Mouse (Mus musculus) heart, embryonic 15.5 days (tissue): ENCODE results near the gene Aatk. TPM values are rescaled to one million over a fixed set of nuclear protein-coding genes. Genes with fewer than 3 reads are reported as not detected.
A peak's percentile ranks its signal among the peaks of the same experiment; 100 is the strongest.

Source experiments
- ATAC-seq: fragments of 200-750 bp; cut with Nextera tagmentation; replicated peaks from 2 replicates; pipeline ENCODE4 v1.8.0; 2017; ENCODE audit warnings: low read depth, moderate TSS enrichment; ENCODE audit not compliant: insufficient number of reproducible peaks, insufficient read depth, low FRiP score
- H3K27ac ChIP-seq: fragments of 300-500 bp; sonication (generic); 2 replicates; pipeline ENCODE4 v1.5.1; 2015; ENCODE audit warnings: mild to moderate bottlenecking, inconsistent platforms
- H3K27me3 ChIP-seq: fragments of 300-500 bp; sonication (generic); 2 replicates; pipeline ENCODE4 v1.6.1; 2015; ENCODE audit warnings: inconsistent platforms
- H3K36me3 ChIP-seq: fragments of 300-500 bp; sonication (generic); 2 replicates; pipeline ENCODE4 v1.6.1; 2015; ENCODE audit warnings: mild to moderate bottlenecking, inconsistent platforms
- H3K4me1 ChIP-seq: fragments of 300-500 bp; sonication (generic); replicated peaks from 2 replicates; pipeline ENCODE4 v1.6.1; 2015; ENCODE audit warnings: inconsistent platforms
- H3K4me2 ChIP-seq: fragments of 300-500 bp; sonication (generic); 2 replicates; pipeline ENCODE4 v1.6.1; 2015; ENCODE audit warnings: inconsistent platforms, mild to moderate bottlenecking, moderate library complexity
- H3K4me3 ChIP-seq: fragments of 300-500 bp; sonication (generic); 2 replicates; pipeline ENCODE4 v1.5.1; 2015; ENCODE audit warnings: mild to moderate bottlenecking, inconsistent platforms
- H3K9ac ChIP-seq: fragments of 300-500 bp; sonication (generic); 2 replicates; pipeline ENCODE4 v1.6.1; 2015; ENCODE audit warnings: mild to moderate bottlenecking, inconsistent platforms
- H3K9me3 ChIP-seq: fragments of 300-500 bp; sonication (generic); replicated peaks from 2 replicates; pipeline ENCODE4 v1.6.1; 2016; ENCODE audit warnings: inconsistent platforms
- WGBS: fragments of 180-500 bp; shearing (Covaris S2); methylation state at CpG from one replicate; pipeline ENCODE4 v1.1.7; 2015; ENCODE audit warnings: mixed read lengths; 5-methylcytosine and 5-hydroxymethylcytosine counted together
- polyA plus RNA-seq: library from polyadenylated mRNA; unstranded; fragments of >200 nt; fragmentation: Nextera tagmentation; extraction: Ambion mirVana; gene quantifications from 2 replicates; pipeline ENCODE4 v1.2.1, GENCODE M21; 2015

Gene Aatk
- polyA plus RNA-seq, 1 experiment from 2014 or later = 0.68 TPM

GRCm38 (mm10) chr11:120007496-120008080, 39.4 kb downstream of the Aatk start:
- peaks cover 25% of the 10 kb centered on the region for H3K27me3 ChIP-seq
- no peak overlapping the region for H3K27ac ChIP-seq
- H3K4me1 ChIP-seq = peaks cover 17% of the 10 kb centered on the region
- WGBS = 38% methylated on average over 4 of the region's 4 CpGs
- no peaks in the 10 kb centered on the region for H3K36me3 ChIP-seq
- ATAC-seq = no peak
- H3K9me3 ChIP-seq = no peaks in the 10 kb centered on the region
- no peak overlapping the region for H3K4me3 ChIP-seq
- H3K4me2 ChIP-seq = no peak overlapping the region
- H3K9ac ChIP-seq = no peak overlapping the region

- Histone ChIP-seq H3K27ac (no peak overlapping the region), H3K4me1 (0 out of 2 replicates have a peak, but pooled peaks cover 3% of the 10 kb centered on the region), H3K9ac (no peak overlapping the region), H3K27me3 (peaks cover 9% of the 10 kb centered on the region), H3K36me3 (no peaks in the 10 kb centered on the region), H3K9me3 (no peaks in the 10 kb centered on the region), H3K4me2 (no peak overlapping the region), H3K4me3 (no peak overlapping the region)
- no peak for ATAC-seq
- WGBS = 87% methylated on average over 18 of the region's 18 CpGs
Observed at GRCm38 (mm10) chr11:120005434-120006317, 41.3 kb downstream of the Aatk start.

GRCm38 (mm10) chr11:120002634-120003220, 44.2 kb downstream of the Aatk start:
- Histone ChIP-seq H3K4me3 (no peak overlapping the region), H3K27ac (no peak overlapping the region), H3K36me3 (no peaks in the 10 kb centered on the region; the same call in 1 of the 2 replicates), H3K4me1 (peaks cover 13% of the 10 kb centered on the region; the same call in 1 of the 2 replicates), H3K27me3 (no peaks in the 10 kb centered on the region), H3K9me3 (no peaks in the 10 kb centered on the region), H3K9ac (no peak overlapping the region), H3K4me2 (no peak overlapping the region)
- ATAC-seq = no peak
- WGBS = 89% methylated on average over 7 of the region's 7 CpGs

- no peak overlapping the region for H3K27ac ChIP-seq
- H3K4me1 ChIP-seq = peaks cover 10% of the 10 kb centered on the region; the same call in 1 of the 2 replicates
- H3K9ac ChIP-seq = no peak overlapping the region
- ATAC-seq = no peak
- WGBS = 80% methylated on average over 5 of the region's 5 CpGs
- no peak overlapping the region for H3K4me3 ChIP-seq
- no peaks in the 10 kb centered on the region; the same call in 1 of the 2 replicates for H3K36me3 ChIP-seq
- no peak overlapping the region for H3K4me2 ChIP-seq
- no peaks in the 10 kb centered on the region for H3K9me3 ChIP-seq
- no peaks in the 10 kb centered on the region for H3K27me3 ChIP-seq
Observed at GRCm38 (mm10) chr11:120002041-120002440, 44.9 kb downstream of the Aatk start.

GRCm38 (mm10) chr11:119997351-119997750, 49.6 kb downstream of the Aatk start:
- H3K4me3 ChIP-seq = no peak overlapping the region
- H3K4me1 ChIP-seq = peaks cover 10% of the 10 kb centered on the region; the same call in 1 of the 2 replicates
- no peaks in the 10 kb centered on the region for H3K9me3 ChIP-seq
- H3K27ac ChIP-seq = no peak overlapping the region
- H3K27me3 ChIP-seq = no peaks in the 10 kb centered on the region
- no peak overlapping the region for H3K4me2 ChIP-seq
- H3K36me3 ChIP-seq = no peaks in the 10 kb centered on the region; the same call in 1 of the 2 replicates
- H3K9ac ChIP-seq = no peak overlapping the region
- no peak for ATAC-seq
- 85% methylated on average over 16 of the region's 16 CpGs for WGBS

GRCm38 (mm10) chr11:119991338-119991678, 55.7 kb downstream of the Aatk start:
- no peaks in the 10 kb centered on the region for H3K27me3 ChIP-seq
- peak; percentile 60 for ATAC-seq
- H3K9me3 ChIP-seq = no peaks in the 10 kb centered on the region
- WGBS = 8% methylated on average over 10 of the region's 10 CpGs
- no peak overlapping the region for H3K27ac ChIP-seq
- H3K36me3 ChIP-seq = no peaks in the 10 kb centered on the region
- no peak overlapping the region for H3K4me3 ChIP-seq
- peak overlapping the region; percentile 38; the same call in 1 of the 2 replicates for H3K4me2 ChIP-seq
- peaks cover 34% of the 10 kb centered on the region for H3K4me1 ChIP-seq
- no peak overlapping the region; the same call in 1 of the 2 replicates for H3K9ac ChIP-seq

- H3K4me2 ChIP-seq = peak overlapping the region; percentile 38; the same call in 1 of the 2 replicates
- no peaks in the 10 kb centered on the region for H3K36me3 ChIP-seq
- H3K9ac ChIP-seq = no peak overlapping the region; the same call in 1 of the 2 replicates
- no peak overlapping the region for H3K27ac ChIP-seq
- no peaks in the 10 kb centered on the region for H3K27me3 ChIP-seq
- H3K9me3 ChIP-seq = no peaks in the 10 kb centered on the region
- no peak; the same call in 1 of the 2 replicates for ATAC-seq
- no peak overlapping the region for H3K4me3 ChIP-seq
- WGBS = 51% methylated on average over 10 of the region's 10 CpGs
- peaks cover 34% of the 10 kb centered on the region for H3K4me1 ChIP-seq
Observed at GRCm38 (mm10) chr11:119990658-119991337, 56.2 kb downstream of the Aatk start.

- peak; percentile 49; the same call in 1 of the 2 replicates for ATAC-seq
- no peak overlapping the region for H3K9ac ChIP-seq
- no peak overlapping the region for H3K4me3 ChIP-seq
- H3K27ac ChIP-seq = peak overlapping the region; percentile 48; the same call in 1 of the 2 replicates
- 19% methylated on average over 10 of the region's 10 CpGs for WGBS
- 0 out of 2 replicates have a peak overlapping the region, but pooled peaks have one; percentile 15 for H3K4me2 ChIP-seq
- no peaks in the 10 kb centered on the region for H3K27me3 ChIP-seq
- H3K36me3 ChIP-seq = no peaks in the 10 kb centered on the region
- H3K9me3 ChIP-seq = no peaks in the 10 kb centered on the region
- H3K4me1 ChIP-seq = peaks cover 34% of the 10 kb centered on the region
Observed at GRCm38 (mm10) chr11:119989115-119989564, 57.8 kb downstream of the Aatk start.

GRCm38 (mm10) chr11:119988391-119988790, 58.6 kb downstream of the Aatk start:
- Histone ChIP-seq H3K9ac (no peak overlapping the region), H3K4me1 (peaks cover 35% of the 10 kb centered on the region), H3K4me3 (no peak overlapping the region), H3K27me3 (no peaks in the 10 kb centered on the region), H3K4me2 (no peak overlapping the region), H3K27ac (peak overlapping the region; percentile 48; the same call in 1 of the 2 replicates), H3K36me3 (no peaks in the 10 kb centered on the region), H3K9me3 (no peaks in the 10 kb centered on the region)
- ATAC-seq = no peak
- 91% methylated on average over 7 of the region's 7 CpGs for WGBS

GRCm38 (mm10) chr11:119987876-119988275, 59.1 kb downstream of the Aatk start:
- no peaks in the 10 kb centered on the region for H3K27me3 ChIP-seq
- no peaks in the 10 kb centered on the region for H3K9me3 ChIP-seq
- H3K36me3 ChIP-seq = no peaks in the 10 kb centered on the region
- no peak for ATAC-seq
- no peak overlapping the region for H3K27ac ChIP-seq
- WGBS = 78% methylated on average over 7 of the region's 7 CpGs
- H3K4me1 ChIP-seq = peaks cover 40% of the 10 kb centered on the region
- no peak overlapping the region for H3K4me2 ChIP-seq
- H3K4me3 ChIP-seq = no peak overlapping the region
- H3K9ac ChIP-seq = no peak overlapping the region
